Mouse (Mus musculus): ENCODE data around the gene Bahcc1. TPM values are rescaled to one million over a fixed set of nuclear protein-coding genes. Genes with fewer than 3 reads are reported as not detected.

Gene Bahcc1
- polyA plus RNA-seq, 1 experiment from 2014 or later, result 3.1 TPM

GRCm38 (mm10) chr11:120230841-120231370, 1.8 kb upstream of the Bahcc1 start:
- Histone ChIP-seq H3K4me1 (replicated peaks; ENCODE audit: control insufficient read depth, insufficient read depth, low read length) (peaks cover 26% of the 10 kb centered on the region), H3K9ac (ENCODE audit: low read depth, low read length) (peak overlapping the region; percentile 96), H3K36me3 (ENCODE audit: control insufficient read depth, insufficient read depth) (no peaks in the 10 kb centered on the region), H3K27me3 (replicated peaks; ENCODE audit: control insufficient read depth, insufficient read depth, low read length) (no peaks in the 10 kb centered on the region), H3K4me3 (ENCODE audit: low read depth, low read length) (peak overlapping the region; percentile 82), H3K9me3 (ENCODE audit: control insufficient read depth) (no peaks in the 10 kb centered on the region), H3K4me2 (replicated peaks; ENCODE audit: low read depth) (peak overlapping the region; percentile 97), H3K27ac (ENCODE audit: low read depth, low read length) (peak overlapping the region; percentile 92)
- under 1% methylated on average over 57 of the region's 58 CpGs for WGBS
- TF ChIP-seq CTCF (IDR thresholded peaks at IDR 0.05; ENCODE audit: low read depth), result peak; percentile 26
- ATAC-seq, result peak; percentile 4; the same call in 1 of the 2 replicates

- no peaks in the 10 kb centered on the region for H3K27me3 ChIP-seq (replicated peaks; ENCODE audit: control insufficient read depth, insufficient read depth, low read length)
- H3K4me3 ChIP-seq (ENCODE audit: low read depth, low read length), result peak overlapping the region; percentile 82
- H3K4me2 ChIP-seq (replicated peaks; ENCODE audit: low read depth), result peak overlapping the region; percentile 97
- peak overlapping the region; percentile 96 for H3K9ac ChIP-seq (ENCODE audit: low read depth, low read length)
- peaks cover 26% of the 10 kb centered on the region for H3K4me1 ChIP-seq (replicated peaks; ENCODE audit: control insufficient read depth, insufficient read depth, low read length)
- TF ChIP-seq CTCF (IDR thresholded peaks at IDR 0.05; ENCODE audit: low read depth), result no peak
- H3K27ac ChIP-seq (ENCODE audit: low read depth, low read length), result peak overlapping the region; percentile 92
- peak; percentile 69 for ATAC-seq
- no peaks in the 10 kb centered on the region for H3K9me3 ChIP-seq (ENCODE audit: control insufficient read depth)
- H3K36me3 ChIP-seq (ENCODE audit: control insufficient read depth, insufficient read depth), result no peaks in the 10 kb centered on the region
- WGBS, result under 1% methylated on average over 27 of the region's 27 CpGs
Measured at GRCm38 (mm10) chr11:120231379-120231778, 1.4 kb upstream of the Bahcc1 start.

GRCm38 (mm10) chr11:120233441-120234135, 841 bp downstream of the Bahcc1 start:
- ATAC-seq, result no peak

GRCm38 (mm10) chr11:120234136-120234775, 1.5 kb downstream of the Bahcc1 start:
- H3K4me2 ChIP-seq (replicated peaks; ENCODE audit: low read depth), result peak overlapping the region; percentile 97
- H3K9ac ChIP-seq (ENCODE audit: low read depth, low read length), result peak overlapping the region; percentile 97
- peak overlapping the region; percentile 82 for H3K4me3 ChIP-seq (ENCODE audit: low read depth, low read length)
- no peak for ATAC-seq
- H3K36me3 ChIP-seq (ENCODE audit: control insufficient read depth, insufficient read depth), result no peaks in the 10 kb centered on the region
- peaks cover 8% of the 10 kb centered on the region for H3K4me1 ChIP-seq (replicated peaks; ENCODE audit: control insufficient read depth, insufficient read depth, low read length)
- H3K27ac ChIP-seq (ENCODE audit: low read depth, low read length), result peak overlapping the region; percentile 84
- no peak for TF ChIP-seq CTCF (IDR thresholded peaks at IDR 0.05; ENCODE audit: low read depth)
- H3K27me3 ChIP-seq (replicated peaks; ENCODE audit: control insufficient read depth, insufficient read depth, low read length), result no peaks in the 10 kb centered on the region
- under 1% methylated on average over 52 of the region's 52 CpGs for WGBS
- no peaks in the 10 kb centered on the region for H3K9me3 ChIP-seq (ENCODE audit: control insufficient read depth)

More at GRCm38 (mm10) chr11:120233441-120234135, 841 bp downstream of the Bahcc1 start:
- H3K27ac ChIP-seq (ENCODE audit: low read depth, low read length), result peak overlapping the region; percentile 84
- H3K4me2 ChIP-seq (replicated peaks; ENCODE audit: low read depth), result peak overlapping the region; percentile 97
- TF ChIP-seq CTCF (IDR thresholded peaks at IDR 0.05; ENCODE audit: low read depth), result no peak
- peak overlapping the region; percentile 82 for H3K4me3 ChIP-seq (ENCODE audit: low read depth, low read length)
- no peaks in the 10 kb centered on the region for H3K36me3 ChIP-seq (ENCODE audit: control insufficient read depth, insufficient read depth)
- under 1% methylated on average over 51 of the region's 51 CpGs for WGBS
- H3K9ac ChIP-seq (ENCODE audit: low read depth, low read length), result peak overlapping the region; percentile 97
- peaks cover 14% of the 10 kb centered on the region for H3K4me1 ChIP-seq (replicated peaks; ENCODE audit: control insufficient read depth, insufficient read depth, low read length)
- H3K9me3 ChIP-seq (ENCODE audit: control insufficient read depth), result no peaks in the 10 kb centered on the region
- H3K27me3 ChIP-seq (replicated peaks; ENCODE audit: control insufficient read depth, insufficient read depth, low read length), result no peaks in the 10 kb centered on the region

GRCm38 (mm10) chr11:120234776-120235181, 2.0 kb downstream of the Bahcc1 start:
- Histone ChIP-seq H3K4me2 (replicated peaks; ENCODE audit: low read depth) (peak overlapping the region; percentile 97), H3K4me1 (replicated peaks; ENCODE audit: control insufficient read depth, insufficient read depth, low read length) (peaks cover 9% of the 10 kb centered on the region; the same call in 1 of the 2 replicates), H3K36me3 (ENCODE audit: control insufficient read depth, insufficient read depth) (no peaks in the 10 kb centered on the region), H3K4me3 (ENCODE audit: low read depth, low read length) (peak overlapping the region; percentile 82), H3K9me3 (ENCODE audit: control insufficient read depth) (no peaks in the 10 kb centered on the region), H3K27ac (ENCODE audit: low read depth, low read length) (peak overlapping the region; percentile 84), H3K9ac (ENCODE audit: low read depth, low read length) (peak overlapping the region; percentile 97), H3K27me3 (replicated peaks; ENCODE audit: control insufficient read depth, insufficient read depth, low read length) (no peaks in the 10 kb centered on the region)
- TF ChIP-seq CTCF (IDR thresholded peaks at IDR 0.05; ENCODE audit: low read depth), result no peak
- no peak for ATAC-seq
- WGBS, result under 1% methylated on average over 34 of the region's 39 CpGs
